Mouse (Mus musculus) cerebellum, adult 9-10 months (tissue): ENCODE results near the gene S100pbp.

Experiments
- DNase-seq: peaks from one replicate; pipeline ENCODE4 v3.0.0; 2022

Gene S100pbp

DNA sequence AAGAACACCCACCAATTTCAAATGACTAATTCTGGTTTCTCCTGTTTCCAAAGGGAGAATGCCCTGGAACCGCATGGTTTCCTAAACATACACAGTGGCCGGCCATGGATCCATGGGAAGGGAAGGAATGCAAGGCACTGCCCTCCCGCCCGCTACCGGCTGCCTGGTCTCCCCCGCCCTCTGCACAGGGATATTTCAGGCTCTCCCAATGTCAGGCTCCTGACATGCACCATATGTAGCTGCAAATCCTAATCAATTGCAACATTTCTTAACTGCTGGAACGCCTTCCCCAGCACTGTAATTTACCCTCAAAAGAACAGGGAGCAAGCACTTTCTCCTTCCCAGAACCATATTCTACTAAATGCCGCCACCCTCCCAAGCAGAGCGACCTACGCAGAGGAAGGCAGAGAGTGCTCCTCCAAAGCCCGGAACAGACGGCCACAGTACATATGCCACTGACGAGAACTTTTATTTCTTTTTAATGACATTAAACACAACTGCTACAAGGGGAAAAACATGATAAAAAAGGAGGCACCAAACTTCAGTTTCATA, 41.9 kb downstream of the S100pbp start:
- no peak for DNase-seq

DNA sequence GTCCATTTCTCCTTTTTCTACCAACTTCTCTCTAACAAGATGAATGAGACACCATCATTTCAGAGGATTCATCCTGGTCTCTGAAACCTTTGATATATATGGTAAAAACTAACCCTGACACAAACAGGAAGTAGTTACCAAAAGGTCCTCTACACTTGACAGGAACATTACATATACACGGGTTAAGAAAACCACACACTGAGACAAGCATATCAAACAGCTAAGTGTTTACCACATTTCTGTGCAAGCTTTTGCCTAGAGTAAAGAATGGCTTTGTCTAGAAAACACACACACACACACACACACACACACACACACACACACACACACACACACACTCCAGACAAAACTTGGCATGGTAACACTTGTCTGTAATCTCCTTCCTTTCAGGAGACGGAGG, 43.1 kb downstream of the S100pbp start:
- no peak for DNase-seq

GRCm38 (mm10) chr4:129145943-129146342, 43.6 kb downstream of the S100pbp start:
- DNase-seq, result no peak

GRCm38 (mm10) chr4:129145411-129145810, 44.1 kb downstream of the S100pbp start:
- DNase-seq, result no peak

DNA sequence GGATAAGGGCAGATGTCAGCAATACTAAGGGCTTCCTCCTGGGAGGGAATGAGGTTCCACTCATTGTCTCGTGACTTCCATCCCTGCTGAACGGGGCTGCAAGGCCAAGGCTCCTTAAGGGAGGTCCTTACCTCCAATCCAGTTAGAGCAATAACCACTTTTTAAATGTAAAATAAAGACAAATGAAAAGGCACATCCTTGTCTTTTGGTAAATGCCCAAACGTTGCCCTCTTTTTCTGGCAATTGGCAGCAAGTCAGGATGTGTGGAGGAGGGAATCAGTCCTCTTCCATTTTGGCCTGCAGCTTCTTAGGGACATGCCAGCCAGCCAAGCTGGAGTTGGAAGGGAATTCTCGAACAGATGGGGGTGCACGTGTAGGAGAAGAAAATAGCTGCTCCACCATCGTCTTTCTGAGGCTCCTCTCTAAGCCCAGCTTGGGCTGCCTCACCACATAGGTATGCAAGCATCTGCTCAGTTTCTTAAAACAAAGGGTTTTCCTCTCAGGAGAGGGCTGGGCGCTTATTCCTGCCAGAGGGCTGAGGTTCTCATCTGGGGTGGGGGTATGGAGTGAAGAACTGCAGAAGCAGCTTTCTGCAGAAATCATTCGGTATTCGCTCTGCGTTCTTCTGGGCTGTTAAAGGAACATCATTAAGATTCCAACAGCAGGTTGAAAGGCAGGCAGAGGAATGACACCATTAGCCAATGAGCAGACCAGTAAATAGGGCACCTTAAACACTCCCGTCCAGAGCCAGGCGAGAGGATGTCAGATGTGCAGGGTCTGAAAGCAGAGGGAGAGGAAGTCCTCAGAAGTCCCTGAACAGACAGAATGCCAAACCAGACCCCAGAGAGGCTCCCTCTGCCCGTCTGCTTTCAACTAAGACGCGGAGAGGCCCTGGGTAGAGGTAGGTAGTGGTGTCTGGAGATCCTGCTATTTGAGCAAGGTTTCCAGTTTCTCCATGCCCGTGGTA, 44.8 kb downstream of the S100pbp start:
- peak; percentile 95 for DNase-seq

- DNase-seq, result no peak
Measured at GRCm38 (mm10) chr4:129143509-129143908, 46.0 kb downstream of the S100pbp start.

GRCm38 (mm10) chr4:129142439-129143045, 47.0 kb downstream of the S100pbp start:
- DNase-seq, result no peak

GRCm38 (mm10) chr4:129141560-129142438, 47.7 kb downstream of the S100pbp start:
- no peak for DNase-seq

DNA sequence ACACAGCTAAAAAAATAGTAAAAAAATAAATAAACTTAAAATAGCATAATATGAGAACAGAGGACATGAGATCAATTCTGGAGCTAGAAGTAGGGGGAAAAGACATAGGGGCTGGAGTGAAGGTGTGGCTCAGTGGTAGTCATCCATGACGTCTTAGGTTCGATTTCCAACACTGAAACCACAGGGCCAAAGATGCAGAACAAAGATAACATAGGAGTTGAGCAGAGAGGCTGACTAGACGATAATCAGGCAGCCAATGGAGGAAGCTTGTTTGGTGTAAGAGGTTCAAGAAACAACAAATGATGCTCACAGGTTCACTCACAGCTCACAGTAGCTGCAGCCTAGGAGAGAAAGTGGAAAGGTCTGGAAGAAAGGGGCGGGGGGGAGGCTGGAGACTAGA, 48.7 kb downstream of the S100pbp start:
- no peak for DNase-seq

- DNase-seq, result no peak
Measured at GRCm38 (mm10) chr4:129139642-129140041, 49.9 kb downstream of the S100pbp start.

- no peak for DNase-seq
Measured at GRCm38 (mm10) chr4:129137392-129138321, 51.9 kb downstream of the S100pbp start.

DNA sequence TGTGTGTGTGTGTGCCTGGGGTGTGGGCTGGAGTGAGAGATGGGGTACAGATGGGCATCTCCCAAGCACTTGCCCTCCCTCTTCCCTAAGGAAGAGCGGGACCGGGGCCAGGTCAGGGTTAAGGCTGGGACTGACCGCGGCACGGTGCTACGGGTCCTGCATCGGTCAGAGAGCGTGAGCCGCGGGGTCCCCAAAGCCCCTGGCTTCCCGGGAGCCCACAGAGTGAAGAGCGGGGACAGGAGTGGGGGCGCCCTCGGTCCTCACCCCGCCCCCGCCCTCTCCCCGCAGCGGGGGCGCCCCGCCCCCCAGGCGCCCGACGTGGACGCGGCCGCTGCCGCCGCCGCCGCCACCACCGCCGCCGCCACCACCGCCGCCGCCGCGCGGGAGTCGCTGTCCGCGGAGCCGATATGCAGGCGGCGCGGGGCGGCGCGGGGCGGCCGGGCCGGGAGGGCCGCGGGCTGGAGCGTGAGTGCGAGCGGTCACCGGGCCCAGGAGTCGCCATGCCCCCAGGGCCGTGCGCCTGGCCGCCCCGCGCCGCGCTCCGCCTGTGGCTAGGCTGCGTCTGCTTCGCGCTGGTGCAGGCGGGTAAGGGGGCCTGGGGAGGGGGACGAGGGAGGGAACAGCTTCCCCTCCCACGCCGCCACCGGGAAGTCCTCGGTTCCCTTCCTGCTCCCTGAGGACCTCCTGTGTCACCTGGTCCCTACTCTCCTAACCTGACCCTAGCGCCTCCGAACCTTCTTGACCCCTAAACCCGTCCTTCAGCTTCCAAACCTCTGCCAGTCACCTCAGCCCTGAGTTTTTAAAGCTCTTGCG, 52.7 kb downstream of the S100pbp start, which contains the start of gene Fndc5:
TSS of gene Fndc5 (plus strand) at position 421 of the 813 bp plus-strand sequence.
- peak; percentile 67 for DNase-seq

GRCm38 (mm10) chr4:129136189-129136578, 53.3 kb downstream of the S100pbp start:
- DNase-seq, result peak; percentile 63

DNA sequence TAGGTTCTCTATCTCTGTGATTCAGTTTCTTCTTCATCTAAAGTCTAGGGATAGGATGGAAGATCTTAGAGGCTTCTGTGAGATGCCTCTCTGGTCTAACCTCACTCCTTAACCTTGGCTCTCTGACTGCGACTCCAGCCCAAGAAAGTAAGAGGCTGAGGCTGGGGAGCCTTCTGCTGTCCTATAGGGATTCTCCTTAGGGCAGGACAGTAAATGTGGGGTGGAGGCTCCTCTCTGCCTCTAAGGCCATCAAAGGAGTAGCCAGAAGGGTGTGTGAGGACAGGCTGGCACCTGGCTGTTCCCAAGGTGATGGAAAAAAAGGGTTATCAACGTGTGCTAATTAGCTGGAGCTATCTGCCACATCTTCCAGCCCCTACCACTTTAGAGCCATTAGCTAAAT, 53.9 kb downstream of the S100pbp start:
- DNase-seq, result no peak

GRCm38 (mm10) chr4:129134799-129135585, 54.5 kb downstream of the S100pbp start:
- peak; percentile 93 for DNase-seq

GRCm38 (mm10) chr4:129130755-129131303, 58.7 kb downstream of the S100pbp start:
- no peak for DNase-seq

DNA sequence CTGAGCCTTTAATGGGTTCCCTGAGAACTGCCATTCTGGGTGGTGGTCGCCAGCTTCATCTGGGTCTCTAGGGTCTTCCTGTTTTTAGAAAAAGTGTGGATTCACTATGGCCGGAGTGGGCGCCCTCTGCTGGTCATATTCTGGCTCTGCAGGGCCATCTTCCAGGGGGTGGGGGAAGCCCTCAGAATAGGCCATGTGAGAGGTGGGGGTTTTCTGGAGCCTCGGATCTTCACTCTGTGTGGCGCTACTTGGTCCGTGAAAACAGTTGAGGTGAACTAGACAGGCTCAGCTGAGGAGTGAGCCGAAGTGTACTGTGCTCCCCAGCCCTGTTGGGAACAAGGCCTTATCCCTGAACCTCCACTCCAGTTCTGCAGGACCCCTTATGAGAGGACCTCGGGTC, 59.4 kb downstream of the S100pbp start:
- DNase-seq, result peak; percentile 69

DNA sequence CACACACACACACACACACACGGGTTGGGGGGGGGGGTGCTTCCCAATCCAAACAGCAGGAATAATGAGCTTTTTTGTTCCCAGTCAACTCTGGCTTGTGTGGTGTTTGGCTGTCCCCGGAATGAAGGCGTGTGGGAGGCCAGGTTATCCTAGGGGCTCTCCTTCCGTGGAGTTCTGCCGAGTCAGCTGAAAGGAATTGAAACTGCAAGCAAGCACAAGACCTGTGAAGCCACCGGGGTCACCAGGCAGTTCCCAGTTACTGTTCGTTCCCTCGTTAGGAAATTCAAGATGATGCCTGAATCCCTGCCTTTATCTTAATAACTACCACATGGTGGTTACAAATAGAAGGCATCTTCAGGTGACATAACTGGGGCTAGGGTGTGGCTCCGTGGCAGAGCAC, 60.1 kb downstream of the S100pbp start:
- no peak for DNase-seq

DNA sequence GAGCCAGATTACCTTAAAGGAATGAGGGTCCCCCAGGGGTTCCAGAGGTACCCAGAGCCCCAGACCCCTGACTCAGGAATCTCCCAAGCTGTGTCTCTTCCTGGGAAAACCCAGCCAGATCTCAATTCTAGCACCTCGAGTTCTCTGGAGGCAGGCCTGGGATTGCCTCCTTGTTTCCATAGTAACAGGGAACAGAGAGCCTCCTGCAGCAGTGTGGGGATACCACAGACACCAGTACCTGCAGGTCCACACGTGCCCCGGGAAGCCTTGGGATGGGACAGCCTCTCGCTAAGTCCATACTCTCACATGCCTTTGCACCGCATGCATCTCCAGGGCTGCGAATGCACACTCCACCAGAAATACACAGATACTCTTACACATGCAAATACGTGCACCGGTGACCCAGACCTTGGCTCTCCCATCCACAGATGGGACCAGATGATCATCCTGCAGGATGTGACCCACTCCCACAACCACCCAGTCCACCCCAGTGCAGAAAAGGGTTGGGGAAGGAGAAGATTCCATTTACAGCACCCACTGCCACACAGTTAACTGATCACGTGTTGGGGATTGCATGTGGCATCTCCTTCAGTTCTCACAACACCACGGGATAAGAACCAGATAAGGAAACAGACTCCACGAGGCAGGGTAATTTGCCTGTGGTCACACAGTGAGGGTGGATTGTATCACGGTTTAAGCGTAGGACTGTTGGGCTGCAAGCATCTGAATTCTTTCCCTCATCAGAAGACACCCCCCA, 60.8 kb downstream of the S100pbp start:
- DNase-seq, result no peak
